Mouse (Mus musculus): ENCODE measurements around the gene 1700029P11Rik. TPM values are rescaled to one million over a fixed set of nuclear protein-coding genes. Genes with fewer than 3 reads are reported as not detected.
"Not testable (repeated sequence)": the region's sequence is repeated elsewhere in the genome, so short reads cannot be mapped to it uniquely, and the experiment has no call there.

1700029P11Rik gene
- polyA plus RNA-seq, 1 experiment from 2014 or later = not detected

DNA sequence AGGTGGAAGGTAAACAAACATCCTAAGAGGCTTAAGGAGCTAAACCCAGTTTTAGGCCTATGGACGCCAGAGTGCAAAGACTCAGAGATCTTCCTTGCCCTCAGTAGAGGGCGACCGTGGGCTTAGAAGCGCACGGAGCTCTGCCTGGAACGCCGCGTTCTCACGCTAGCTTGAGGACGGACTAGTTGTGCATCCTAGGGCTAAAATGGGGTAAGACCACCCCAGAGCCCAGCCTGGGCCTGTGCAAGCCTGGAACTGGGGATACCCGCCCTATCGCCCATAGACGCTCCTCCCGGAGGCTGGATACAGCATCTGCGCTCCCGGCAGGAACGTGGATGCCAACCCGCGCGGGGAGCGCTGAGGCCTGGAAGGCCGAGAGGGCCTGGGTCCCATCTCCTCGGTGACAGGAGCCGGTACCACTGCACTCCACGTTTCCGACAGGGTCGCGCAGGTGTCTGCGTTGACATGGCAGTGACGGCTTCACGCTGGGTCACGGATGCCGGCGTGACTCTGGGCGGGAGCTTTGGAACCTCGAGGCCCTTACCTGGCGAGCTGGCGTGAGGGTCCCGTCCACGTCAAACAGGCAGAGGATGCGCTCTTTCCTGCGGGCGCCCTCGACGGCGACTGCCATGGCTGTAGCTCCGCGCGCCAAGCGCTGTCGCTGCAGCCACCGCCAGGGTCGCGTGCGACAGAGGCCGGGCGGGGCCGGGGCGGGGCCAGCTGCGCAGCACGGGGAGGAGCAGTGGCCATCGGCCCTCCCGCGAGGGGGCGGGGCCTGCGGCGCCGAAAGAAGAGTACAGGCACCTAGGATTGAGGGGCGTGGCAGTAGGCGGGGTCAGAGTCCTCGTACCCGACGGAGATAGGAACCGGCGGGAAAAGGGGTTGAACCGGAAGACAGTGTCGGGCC lies 19.9 kb upstream of the 1700029P11Rik start, which contains the start of gene Pmm1:
TSS of gene Pmm1 (minus strand) at position 760 of the 907 bp plus-strand sequence.
- under 1% methylated on average over 77 of the region's 77 CpGs for WGBS
- peak within 1 kb of the TSS; percentile 63 for H3K4me3 ChIP-seq (replicated peaks)
- no peaks in the 10 kb centered on the region for H3K9me3 ChIP-seq
- 0 out of 2 replicates have a peak, but pooled peaks cover 4% of the 10 kb centered on the region for H3K4me1 ChIP-seq (replicated peaks)
- peak; percentile 99 for ATAC-seq
- peak within 1 kb of the TSS; percentile 85 for H3K27ac ChIP-seq
- H3K27me3 ChIP-seq (replicated peaks) = no peaks in the 10 kb centered on the region
- peak within 1 kb of the TSS; percentile 99 for H3K4me2 ChIP-seq (replicated peaks)
- H3K9ac ChIP-seq = peak within 1 kb of the TSS; percentile 66
- no peaks in the 10 kb centered on the region for H3K36me3 ChIP-seq

DNA sequence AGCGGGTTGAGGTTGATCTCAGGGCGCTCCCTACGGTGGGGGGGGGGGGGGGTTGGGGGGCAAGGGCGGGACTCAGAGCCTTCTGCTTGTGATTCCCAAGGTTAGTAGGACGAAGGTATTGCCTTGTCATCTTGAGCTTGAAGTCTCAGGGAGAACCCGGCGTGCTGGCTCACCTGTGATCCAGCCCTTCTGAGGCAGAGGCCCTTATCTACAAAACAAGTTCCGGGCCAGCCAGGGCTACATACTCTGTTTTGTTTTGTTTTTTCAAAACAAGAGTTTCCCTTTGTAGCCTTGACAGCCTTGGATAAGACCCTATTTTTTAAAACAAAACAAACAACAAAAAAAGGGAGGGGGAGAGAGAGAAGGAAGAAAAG lies 19.3 kb upstream of the 1700029P11Rik start:
- Histone ChIP-seq H3K27me3 (replicated peaks) (no peaks in the 10 kb centered on the region), H3K4me3 (replicated peaks) (peak overlapping the region; percentile 63), H3K36me3 (no peaks in the 10 kb centered on the region), H3K4me1 (replicated peaks) (0 out of 2 replicates have a peak, but pooled peaks cover 4% of the 10 kb centered on the region), H3K27ac (0 out of 2 replicates have a peak overlapping the region, but pooled peaks have one; percentile 13), H3K9ac (no peak overlapping the region; the same call in 1 of the 2 replicates), H3K4me2 (replicated peaks) (peak overlapping the region; percentile 99), H3K9me3 (no peaks in the 10 kb centered on the region)
- no peak; the same call in 1 of the 2 replicates for ATAC-seq
- WGBS = under 1% methylated on average over 8 of the region's 8 CpGs

DNA sequence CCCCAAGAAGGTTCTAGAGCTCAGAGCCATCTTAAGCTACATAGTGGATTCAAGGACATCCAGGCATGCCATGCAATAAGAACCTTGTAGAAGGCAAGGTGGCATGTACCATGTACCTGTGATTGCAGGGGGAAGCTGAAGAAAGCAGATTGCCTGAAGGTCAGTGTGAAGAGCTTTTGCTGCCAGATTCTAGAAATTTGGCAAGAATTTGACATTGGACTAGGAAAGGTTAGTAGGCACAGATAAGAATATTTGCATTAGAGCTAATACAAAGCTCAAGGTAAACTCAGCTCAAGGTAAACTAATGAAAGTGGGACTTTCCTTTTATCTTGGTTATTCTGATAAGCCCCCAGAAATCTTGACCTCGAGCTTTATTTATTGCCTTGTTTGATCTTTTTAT lies 16.1 kb upstream of the 1700029P11Rik start:
- Histone ChIP-seq H3K4me1 (replicated peaks) (0 out of 2 replicates have a peak, but pooled peaks cover 4% of the 10 kb centered on the region), H3K4me2 (replicated peaks) (no peak overlapping the region), H3K36me3 (no peaks in the 10 kb centered on the region), H3K4me3 (replicated peaks) (no peak overlapping the region), H3K27ac (no peak overlapping the region), H3K9me3 (no peaks in the 10 kb centered on the region), H3K9ac (no peak overlapping the region), H3K27me3 (replicated peaks) (no peaks in the 10 kb centered on the region)
- ATAC-seq = no peak
- WGBS = 44% methylated on average over 1 of the region's 1 CpGs

DNA sequence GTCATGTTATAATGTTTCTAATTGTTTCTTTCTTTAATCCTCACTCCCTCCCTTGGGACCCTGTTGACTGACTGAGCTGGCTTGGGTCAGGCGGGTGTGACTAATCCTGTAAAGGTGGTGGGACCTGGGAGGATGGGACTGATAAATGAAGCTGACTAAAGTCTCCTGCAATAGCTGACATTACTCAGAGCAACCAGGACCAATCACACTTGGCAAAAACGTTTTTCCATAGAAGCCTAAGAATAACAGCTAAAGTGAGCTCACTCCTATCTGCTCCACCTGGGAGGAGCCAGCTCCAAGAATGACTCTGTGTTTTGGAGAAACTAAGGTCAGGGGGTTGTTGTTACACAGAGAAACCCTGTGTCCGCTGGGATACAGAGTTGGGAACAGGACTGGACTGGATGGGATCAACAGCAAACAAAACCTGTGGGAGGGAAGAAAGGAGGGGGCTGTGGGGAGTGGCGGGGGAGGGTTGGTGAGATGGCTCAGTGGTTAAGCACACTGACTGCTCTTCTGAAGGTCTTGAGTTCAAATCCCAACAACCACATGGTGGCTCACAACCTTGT lies 15.3 kb upstream of the 1700029P11Rik start:
- WGBS = 55% methylated on average over 4 of the region's 4 CpGs
- no peak overlapping the region for H3K4me3 ChIP-seq (replicated peaks)
- H3K4me2 ChIP-seq (replicated peaks) = no peak overlapping the region
- H3K27me3 ChIP-seq (replicated peaks) = no peaks in the 10 kb centered on the region
- H3K9ac ChIP-seq = no peak overlapping the region
- H3K9me3 ChIP-seq = no peaks in the 10 kb centered on the region
- no peaks in the 10 kb centered on the region for H3K4me1 ChIP-seq (replicated peaks)
- no peaks in the 10 kb centered on the region for H3K36me3 ChIP-seq
- no peak for ATAC-seq
- no peak overlapping the region for H3K27ac ChIP-seq

DNA sequence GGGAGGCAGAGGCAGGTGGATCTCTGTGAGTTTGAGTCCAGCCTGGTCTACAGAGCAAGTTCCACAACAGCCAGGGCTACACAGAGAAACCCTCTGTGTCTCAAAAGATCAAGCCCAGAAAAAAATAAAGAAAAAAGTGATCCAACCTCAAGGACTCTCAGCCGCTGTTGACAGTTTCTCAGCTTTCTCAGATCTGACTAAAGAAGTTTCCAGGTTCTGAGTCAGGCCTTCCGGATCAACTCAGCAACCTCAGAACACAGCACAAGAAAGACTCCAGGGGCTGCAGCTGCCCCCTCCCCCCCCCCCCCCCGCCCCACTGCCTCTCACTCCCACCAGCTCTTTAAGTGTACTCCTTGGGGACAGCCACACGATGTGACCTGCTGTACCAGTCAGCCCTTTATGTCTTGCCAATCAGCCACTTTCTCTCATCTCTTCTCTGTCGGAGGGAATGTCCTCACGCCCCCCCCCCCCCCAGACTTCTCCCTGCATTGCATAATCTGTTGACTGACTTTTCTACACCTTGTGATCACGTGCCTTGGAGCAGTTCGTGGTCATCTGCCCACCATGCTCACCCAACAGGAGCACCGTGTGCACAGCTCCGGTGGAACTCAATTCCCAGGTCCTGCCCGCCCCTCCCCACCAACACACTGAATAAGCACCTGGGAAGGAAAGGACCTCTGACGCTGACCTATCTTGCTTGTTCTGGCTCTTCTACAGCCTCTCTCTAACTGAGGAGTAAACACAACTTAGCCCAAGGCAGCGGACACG lies 14.1 kb upstream of the 1700029P11Rik start:
- Histone ChIP-seq H3K4me3 (replicated peaks) (no peak overlapping the region), H3K4me2 (replicated peaks) (no peak overlapping the region), H3K9ac (no peak overlapping the region), H3K27ac (no peak overlapping the region), H3K4me1 (replicated peaks) (no peaks in the 10 kb centered on the region), H3K36me3 (no peaks in the 10 kb centered on the region), H3K9me3 (no peaks in the 10 kb centered on the region), H3K27me3 (replicated peaks) (no peaks in the 10 kb centered on the region)
- no peak for ATAC-seq
- WGBS = 74% methylated on average over 13 of the region's 14 CpGs

DNA sequence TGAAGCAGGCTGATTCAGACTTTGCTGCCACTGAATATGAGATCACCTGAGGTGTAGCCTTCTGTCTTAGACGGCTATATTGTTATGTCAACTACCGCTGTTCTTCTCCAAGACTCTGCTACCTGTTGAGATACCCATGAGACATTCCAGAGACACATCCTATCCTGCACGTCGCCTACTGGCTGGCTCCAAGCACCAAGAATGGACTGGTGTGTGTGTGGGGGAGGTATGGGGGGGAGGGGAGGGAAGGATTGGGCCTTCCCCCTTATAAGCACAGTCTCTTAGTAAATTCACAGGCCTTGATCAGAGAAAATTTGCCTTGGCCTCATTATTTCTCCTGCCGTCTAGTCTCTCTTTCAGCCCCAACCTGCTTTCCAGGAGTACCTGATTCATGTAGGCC lies 12.5 kb upstream of the 1700029P11Rik start:
- no peak for ATAC-seq
- Histone ChIP-seq H3K27me3 (replicated peaks) (no peaks in the 10 kb centered on the region), H3K4me1 (replicated peaks) (no peaks in the 10 kb centered on the region), H3K9me3 (no peaks in the 10 kb centered on the region), H3K36me3 (no peaks in the 10 kb centered on the region), H3K4me2 (replicated peaks) (no peak overlapping the region), H3K4me3 (replicated peaks) (no peak overlapping the region), H3K27ac (no peak overlapping the region), H3K9ac (no peak overlapping the region)
- 84% methylated on average over 5 of the region's 5 CpGs for WGBS

DNA sequence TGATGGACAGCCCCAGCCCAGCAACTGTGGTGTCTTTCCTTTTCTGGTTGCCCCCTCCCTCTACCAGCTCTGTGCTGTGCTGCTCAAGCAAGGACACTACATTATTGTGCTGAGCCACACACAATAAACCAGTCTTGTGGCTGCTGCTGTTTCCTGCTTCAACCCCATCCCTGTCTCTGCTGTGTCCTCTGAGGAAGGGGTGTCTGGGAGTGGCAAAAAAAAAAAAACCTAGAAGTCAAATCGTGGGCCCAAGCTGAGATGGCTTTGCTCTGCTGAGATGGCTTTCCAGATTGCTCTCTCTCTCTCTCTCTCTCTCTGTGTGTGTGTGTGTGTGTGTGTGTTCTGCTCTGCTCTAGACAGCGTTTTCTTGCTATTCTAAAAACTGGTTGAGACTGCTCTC lies 11.9 kb upstream of the 1700029P11Rik start:
- Histone ChIP-seq H3K27ac (no peak overlapping the region), H3K9ac (no peak overlapping the region), H3K27me3 (replicated peaks) (no peaks in the 10 kb centered on the region), H3K36me3 (no peaks in the 10 kb centered on the region), H3K4me3 (replicated peaks) (no peak overlapping the region), H3K9me3 (no peaks in the 10 kb centered on the region), H3K4me1 (replicated peaks) (no peaks in the 10 kb centered on the region), H3K4me2 (replicated peaks) (no peak overlapping the region)
- 43% methylated on average over 2 of the region's 2 CpGs for WGBS
- no peak for ATAC-seq

DNA sequence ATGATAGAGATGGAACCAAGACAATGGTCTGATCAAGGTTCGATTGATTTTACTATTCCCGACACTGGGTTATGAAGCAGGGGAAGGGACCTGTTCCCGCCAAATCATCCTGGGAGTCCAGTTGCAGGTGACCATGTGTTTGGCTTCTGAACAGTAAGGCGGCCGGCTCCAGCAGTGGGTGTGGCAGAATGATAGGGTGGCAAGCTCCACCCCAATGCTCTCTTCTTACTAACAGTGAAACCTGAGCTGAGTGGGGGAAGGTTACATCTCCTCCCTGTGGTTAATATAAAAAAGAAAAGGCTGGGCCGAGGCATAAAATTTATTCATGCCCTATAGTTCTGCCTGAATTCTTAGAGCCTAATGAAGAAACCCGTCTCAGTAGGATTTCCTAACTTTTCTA lies 11.2 kb upstream of the 1700029P11Rik start:
- Histone ChIP-seq H3K27ac (no peak overlapping the region), H3K9ac (no peak overlapping the region), H3K4me2 (replicated peaks) (no peak overlapping the region), H3K4me3 (replicated peaks) (no peak overlapping the region), H3K4me1 (replicated peaks) (no peaks in the 10 kb centered on the region), H3K36me3 (no peaks in the 10 kb centered on the region), H3K9me3 (no peaks in the 10 kb centered on the region), H3K27me3 (replicated peaks) (no peaks in the 10 kb centered on the region)
- 56% methylated on average over 7 of the region's 7 CpGs for WGBS
- no peak for ATAC-seq

DNA sequence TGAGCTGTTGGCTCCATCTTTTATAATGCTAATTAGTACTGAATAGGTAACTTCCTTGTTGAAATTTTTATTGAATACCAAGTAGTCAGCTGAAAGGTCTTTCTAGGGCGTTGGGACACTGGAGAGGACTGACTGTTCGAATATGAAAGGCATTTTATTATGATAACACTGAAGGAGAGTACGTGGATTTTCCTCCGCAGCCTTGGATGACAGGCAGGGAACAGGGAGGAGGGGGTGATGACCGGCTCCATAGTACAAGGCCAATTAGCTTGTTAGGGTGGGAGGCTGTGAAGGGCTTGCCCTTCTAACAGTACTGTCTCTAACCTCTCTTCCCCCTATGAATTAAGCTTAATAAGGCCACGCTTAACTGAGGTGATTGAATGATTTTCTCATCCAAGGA lies 10.7 kb upstream of the 1700029P11Rik start:
- H3K9me3 ChIP-seq; H3K4me1 ChIP-seq (replicated peaks); ATAC-seq; H3K36me3 ChIP-seq; H3K4me2 ChIP-seq (replicated peaks); H3K27me3 ChIP-seq (replicated peaks); H3K4me3 ChIP-seq (replicated peaks); H3K27ac ChIP-seq; H3K9ac ChIP-seq: not testable (repeated sequence)
- WGBS = 80% methylated on average over 6 of the region's 6 CpGs

DNA sequence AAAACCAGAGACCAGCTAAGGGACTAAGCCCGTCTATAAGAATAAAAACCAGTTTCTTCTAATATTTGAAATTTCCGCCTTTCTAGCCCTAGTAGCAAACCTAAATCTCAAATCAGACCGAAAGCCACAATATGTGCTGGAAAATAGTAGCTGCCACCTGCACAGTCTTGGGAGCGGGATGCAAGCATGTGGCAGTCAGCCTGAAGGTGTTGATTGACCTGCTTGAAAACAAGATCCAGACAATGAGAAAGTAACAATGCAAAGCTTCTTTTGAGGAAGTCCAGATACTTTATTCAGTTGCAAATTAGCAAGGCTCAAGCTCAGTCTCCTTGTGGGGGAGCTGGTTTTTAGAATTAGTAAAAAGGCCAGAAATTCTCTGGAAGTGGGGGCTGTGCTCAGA lies 9.8 kb upstream of the 1700029P11Rik start:
- not testable (repeated sequence) for H3K4me3 ChIP-seq (replicated peaks); H3K9me3 ChIP-seq; H3K27ac ChIP-seq; H3K27me3 ChIP-seq (replicated peaks); H3K4me2 ChIP-seq (replicated peaks); H3K4me1 ChIP-seq (replicated peaks); ATAC-seq; H3K36me3 ChIP-seq; H3K9ac ChIP-seq
- WGBS = 95% methylated on average over 4 of the region's 4 CpGs

DNA sequence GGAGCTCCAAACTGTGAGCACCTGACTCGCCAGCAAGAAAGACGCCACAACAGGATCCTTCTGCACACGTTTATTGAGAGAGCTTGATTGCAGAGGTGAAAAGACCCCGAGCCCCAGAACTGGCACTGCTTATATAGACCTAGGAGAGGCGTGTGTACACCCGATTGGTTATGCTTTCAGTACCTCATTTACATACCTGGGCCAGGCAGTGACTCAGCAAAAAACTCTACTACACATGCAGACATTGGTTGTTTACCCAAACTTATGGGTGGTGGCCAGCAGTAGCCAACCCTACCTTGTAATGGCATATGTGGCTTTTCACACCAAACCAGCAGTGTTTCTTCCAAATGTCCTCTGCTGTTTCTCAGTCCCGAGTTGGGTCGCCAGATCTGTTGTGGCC lies 5.2 kb upstream of the 1700029P11Rik start:
- ATAC-seq; H3K36me3 ChIP-seq; H3K27me3 ChIP-seq (replicated peaks); H3K4me3 ChIP-seq (replicated peaks); H3K27ac ChIP-seq; H3K4me2 ChIP-seq (replicated peaks); H3K9ac ChIP-seq; H3K9me3 ChIP-seq; H3K4me1 ChIP-seq (replicated peaks): not testable (repeated sequence)
- 94% methylated on average over 8 of the region's 8 CpGs for whole genome bisulfite sequencing

DNA sequence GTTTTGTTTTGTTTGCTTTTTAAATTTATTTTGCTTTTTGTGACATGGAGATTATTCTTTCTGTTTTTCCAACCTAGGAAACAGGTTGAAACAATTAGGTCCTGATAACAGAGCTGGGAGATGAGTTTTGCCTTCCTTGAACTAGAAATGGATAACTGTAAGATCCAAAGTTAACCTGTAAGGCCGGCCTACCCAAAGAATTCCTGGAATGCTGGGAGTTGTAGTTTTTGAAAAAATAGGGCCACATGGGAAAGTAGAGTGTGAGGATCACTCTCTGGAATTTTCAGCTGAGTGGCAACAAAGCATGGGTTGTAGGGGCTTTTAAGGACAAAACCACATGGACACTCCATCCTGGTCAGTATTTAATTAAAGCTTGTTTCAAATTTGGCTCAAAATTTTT lies 1.8 kb downstream of the 1700029P11Rik start:
- 62% methylated on average over 1 of the region's 1 CpGs for WGBS
- Histone ChIP-seq H3K4me3 (replicated peaks) (no peak overlapping the region), H3K27me3 (replicated peaks) (no peaks in the 10 kb centered on the region), H3K4me1 (replicated peaks) (no peaks in the 10 kb centered on the region), H3K9me3 (no peaks in the 10 kb centered on the region), H3K9ac (no peak overlapping the region), H3K4me2 (replicated peaks) (no peak overlapping the region), H3K27ac (no peak overlapping the region), H3K36me3 (no peaks in the 10 kb centered on the region)
- no peak for ATAC-seq

Data from intestine, embryonic 15.5 days (tissue).